Mouse (Mus musculus): ENCODE measurements around the gene Mid1. TPM values are rescaled to one million over a fixed set of nuclear protein-coding genes. Genes with fewer than 3 reads are reported as not detected.
"Not testable (repeated sequence)": the region's sequence is repeated elsewhere in the genome, so short reads cannot be mapped to it uniquely, and the experiment has no call there.

Mid1 gene
- polyA plus RNA-seq, 1 experiment from 2014 or later = 6.7 TPM

- Histone ChIP-seq H3K27me3 (0 out of 2 replicates have a peak, but pooled peaks cover 7% of the 10 kb centered on the region), H3K4me3 (no peak overlapping the region), H3K27ac (no peak overlapping the region), H3K9me3 (no peaks in the 10 kb centered on the region), H3K9ac (no peak overlapping the region), H3K36me3 (no peaks in the 10 kb centered on the region), H3K4me1 (no peaks in the 10 kb centered on the region), H3K4me2 (no peak overlapping the region)
- no peak for ATAC-seq (ENCODE audit: borderline replicate concordance, extremely low read depth, low FRiP score, low TSS enrichment)
- WGBS = 56% methylated on average over 3 of the region's 3 CpGs
These were observed 248.2 kb downstream of the Mid1 start for GRCm38 (mm10) chrX:169933228-169933627.

- ATAC-seq (ENCODE audit: borderline replicate concordance, extremely low read depth, low FRiP score, low TSS enrichment) = no peak
- H3K27ac ChIP-seq = no peak overlapping the region
- WGBS = 32% methylated on average over 5 of the region's 5 CpGs
- H3K9ac ChIP-seq = no peak overlapping the region
- H3K4me3 ChIP-seq = no peak overlapping the region
- H3K9me3 ChIP-seq = no peaks in the 10 kb centered on the region
- H3K27me3 ChIP-seq = peaks cover 9% of the 10 kb centered on the region; the same call in 1 of the 2 replicates
- H3K4me2 ChIP-seq = no peak overlapping the region
- H3K4me1 ChIP-seq = no peaks in the 10 kb centered on the region
- no peaks in the 10 kb centered on the region for H3K36me3 ChIP-seq
These were observed 252.2 kb downstream of the Mid1 start for GRCm38 (mm10) chrX:169937119-169937719.

- no peaks in the 10 kb centered on the region for H3K4me1 ChIP-seq
- no peak overlapping the region for H3K4me3 ChIP-seq
- no peak overlapping the region for H3K4me2 ChIP-seq
- peaks cover 9% of the 10 kb centered on the region; the same call in 1 of the 2 replicates for H3K27me3 ChIP-seq
- H3K9ac ChIP-seq = no peak overlapping the region
- no peaks in the 10 kb centered on the region for H3K36me3 ChIP-seq
- WGBS = 84% methylated on average over 4 of the region's 4 CpGs
- no peaks in the 10 kb centered on the region for H3K9me3 ChIP-seq
- H3K27ac ChIP-seq = no peak overlapping the region
- no peak for ATAC-seq (ENCODE audit: borderline replicate concordance, extremely low read depth, low FRiP score, low TSS enrichment)
These were observed 255.5 kb downstream of the Mid1 start for GRCm38 (mm10) chrX:169940531-169940930.

GRCm38 (mm10) chrX:169950596-169950995 lies 265.6 kb downstream of the Mid1 start:
- Histone ChIP-seq H3K4me3 (no peak overlapping the region), H3K36me3 (no peaks in the 10 kb centered on the region), H3K9me3 (no peaks in the 10 kb centered on the region), H3K4me1 (no peaks in the 10 kb centered on the region), H3K9ac (no peak overlapping the region), H3K4me2 (no peak overlapping the region), H3K27ac (no peak overlapping the region), H3K27me3 (no peaks in the 10 kb centered on the region)
- ATAC-seq (ENCODE audit: borderline replicate concordance, extremely low read depth, low FRiP score, low TSS enrichment) = no peak
- WGBS = 67% methylated on average over 1 of the region's 1 CpGs

- Histone ChIP-seq H3K4me1 (no peaks in the 10 kb centered on the region), H3K9ac (no peak overlapping the region), H3K27ac (no peak overlapping the region), H3K4me3 (no peak overlapping the region), H3K9me3 (0 out of 2 replicates have a peak, but pooled peaks cover 4% of the 10 kb centered on the region), H3K36me3 (peaks cover 15% of the 10 kb centered on the region), H3K27me3 (no peaks in the 10 kb centered on the region), H3K4me2 (no peak overlapping the region)
- ATAC-seq (ENCODE audit: borderline replicate concordance, extremely low read depth, low FRiP score, low TSS enrichment) = no peak
- 92% methylated on average over 1 of the region's 1 CpGs for WGBS
These were observed 284.3 kb downstream of the Mid1 start for GRCm38 (mm10) chrX:169969337-169969736.

- H3K4me1 ChIP-seq; H3K4me2 ChIP-seq; ATAC-seq (ENCODE audit: borderline replicate concordance, extremely low read depth, low FRiP score, low TSS enrichment); H3K27me3 ChIP-seq; H3K9me3 ChIP-seq; H3K27ac ChIP-seq; H3K4me3 ChIP-seq; H3K9ac ChIP-seq: not testable (repeated sequence)
- peaks cover 17% of the 10 kb centered on the region for H3K36me3 ChIP-seq
- 77% methylated on average over 3 of the region's 3 CpGs for WGBS
These were observed 284.8 kb downstream of the Mid1 start for GRCm38 (mm10) chrX:169969765-169970164.

- not testable (repeated sequence) for H3K4me3 ChIP-seq
- WGBS = 86% methylated on average over 7 of the region's 7 CpGs
These were observed 285.5 kb downstream of the Mid1 start for GRCm38 (mm10) chrX:169970546-169970945.

GRCm38 (mm10) chrX:169971562-169971961 lies 286.6 kb downstream of the Mid1 start:
- H3K9ac ChIP-seq; H3K4me2 ChIP-seq; H3K27ac ChIP-seq; H3K27me3 ChIP-seq; H3K4me3 ChIP-seq; H3K9me3 ChIP-seq; H3K4me1 ChIP-seq; ATAC-seq (ENCODE audit: borderline replicate concordance, extremely low read depth, low FRiP score, low TSS enrichment): not testable (repeated sequence)
- peaks cover 25% of the 10 kb centered on the region for H3K36me3 ChIP-seq
- 81% methylated on average over 6 of the region's 6 CpGs for WGBS

More at GRCm38 (mm10) chrX:169970546-169970945, 285.5 kb downstream of the Mid1 start:
- H3K27me3 ChIP-seq; H3K9ac ChIP-seq; H3K4me2 ChIP-seq; H3K27ac ChIP-seq; ATAC-seq (ENCODE audit: borderline replicate concordance, extremely low read depth, low FRiP score, low TSS enrichment); H3K9me3 ChIP-seq; H3K4me1 ChIP-seq: not testable (repeated sequence)
- H3K36me3 ChIP-seq = peaks cover 22% of the 10 kb centered on the region

GRCm38 (mm10) chrX:169972131-169972530 lies 287.1 kb downstream of the Mid1 start:
- H3K27ac ChIP-seq; H3K4me2 ChIP-seq; H3K4me1 ChIP-seq; H3K9ac ChIP-seq; H3K4me3 ChIP-seq; ATAC-seq (ENCODE audit: borderline replicate concordance, extremely low read depth, low FRiP score, low TSS enrichment); H3K9me3 ChIP-seq; H3K27me3 ChIP-seq: not testable (repeated sequence)
- WGBS = 64% methylated on average over 2 of the region's 2 CpGs
- H3K36me3 ChIP-seq = peaks cover 30% of the 10 kb centered on the region

- not testable (repeated sequence) for H3K27me3 ChIP-seq; H3K4me1 ChIP-seq; ATAC-seq (ENCODE audit: borderline replicate concordance, extremely low read depth, low FRiP score, low TSS enrichment); H3K9ac ChIP-seq; H3K4me2 ChIP-seq; H3K27ac ChIP-seq; H3K4me3 ChIP-seq; H3K9me3 ChIP-seq
- H3K36me3 ChIP-seq = peaks cover 32% of the 10 kb centered on the region
- 69% methylated on average over 6 of the region's 6 CpGs for WGBS
These were observed 287.9 kb downstream of the Mid1 start for GRCm38 (mm10) chrX:169972791-169973494.

- not testable (repeated sequence) for H3K27ac ChIP-seq; H3K4me1 ChIP-seq; H3K4me3 ChIP-seq; H3K9me3 ChIP-seq; ATAC-seq (ENCODE audit: borderline replicate concordance, extremely low read depth, low FRiP score, low TSS enrichment); H3K4me2 ChIP-seq; H3K27me3 ChIP-seq; H3K9ac ChIP-seq
- peaks cover 37% of the 10 kb centered on the region for H3K36me3 ChIP-seq
- 54% methylated on average over 3 of the region's 3 CpGs for WGBS
These were observed 288.8 kb downstream of the Mid1 start for GRCm38 (mm10) chrX:169973806-169974205.

GRCm38 (mm10) chrX:169974456-169974855 lies 289.5 kb downstream of the Mid1 start:
- WGBS = 55% methylated on average over 4 of the region's 4 CpGs
- H3K9ac ChIP-seq; H3K4me3 ChIP-seq; H3K4me2 ChIP-seq; H3K27me3 ChIP-seq; H3K27ac ChIP-seq; H3K4me1 ChIP-seq; H3K9me3 ChIP-seq; ATAC-seq (ENCODE audit: borderline replicate concordance, extremely low read depth, low FRiP score, low TSS enrichment): not testable (repeated sequence)
- H3K36me3 ChIP-seq = peaks cover 37% of the 10 kb centered on the region

All from lung, embryonic 15.5 days (tissue).